Mouse (Mus musculus) myocyte (in vitro differentiated cells): ENCODE measurements around the gene Gm11562.

Experiments used
- CEBPB ChIP-seq: IDR thresholded peaks from 2 replicates; pipeline ENCODE4 v1.6.1; 2011; ENCODE audit warnings: mild to moderate bottlenecking, moderate library complexity; ENCODE audit not compliant: poor library complexity, insufficient read depth, severe bottlenecking
- MYOD1 ChIP-seq, 3 experiments: IDR thresholded peaks; one replicate each; pipeline ENCODE4 v1.6.1; 2011; ENCODE audit warnings: control low read depth in 2 of 3, low read depth in 2 of 3, mild to moderate bottlenecking in 2 of 3, moderate library complexity in 1 of 3; ENCODE audit not compliant: insufficient read length in 2 of 3, control insufficient read depth in 1 of 3
- MYOG ChIP-seq, 3 experiments: IDR thresholded peaks; one replicate each; pipeline ENCODE4 v1.6.1; 2011; ENCODE audit warnings: control low read depth in 2 of 3, low read depth in 2 of 3, mild to moderate bottlenecking in 2 of 3; ENCODE audit not compliant: insufficient read length in 2 of 3, control insufficient read depth in 1 of 3, insufficient read depth in 1 of 3
- POLR2A ChIP-seq: IDR thresholded peaks from one replicate; pipeline ENCODE4 v1.6.1; 2011; ENCODE audit warnings: low read depth, mild to moderate bottlenecking, control low read depth, moderate library complexity; ENCODE audit not compliant: insufficient read length
- POLR2AphosphoS2 ChIP-seq: IDR thresholded peaks from one replicate; pipeline ENCODE4 v1.6.1; 2011; ENCODE audit warnings: low read depth, control low read depth; ENCODE audit not compliant: insufficient read length
- REST ChIP-seq: IDR thresholded peaks from one replicate; pipeline ENCODE4 v1.6.1; 2011; ENCODE audit warnings: mild to moderate bottlenecking, control low read depth, moderate library complexity; ENCODE audit not compliant: insufficient read depth, insufficient read length
- USF1 ChIP-seq: IDR thresholded peaks from one replicate; pipeline ENCODE4 v1.6.1; 2011; ENCODE audit warnings: low read depth, mild to moderate bottlenecking, control low read depth, moderate library complexity

DNA sequence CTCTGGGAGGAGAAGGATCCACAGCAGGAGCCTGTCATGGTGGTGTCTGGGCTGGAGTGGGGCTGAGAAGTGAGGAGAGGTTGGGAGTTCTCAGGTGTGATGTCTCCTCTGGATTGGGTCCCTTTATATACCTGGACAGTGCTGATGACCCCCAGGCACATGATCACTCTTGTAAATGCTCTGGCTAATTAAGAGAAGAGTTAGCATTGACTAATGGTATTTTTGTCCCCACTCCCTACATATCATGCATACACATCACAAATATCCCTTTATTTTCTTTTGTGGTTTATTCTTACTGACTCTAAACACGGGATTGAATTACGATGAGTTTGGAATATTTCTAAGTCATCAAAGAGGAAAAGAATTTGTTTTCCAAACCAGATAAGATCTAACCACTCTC lies at the start of gene Gm11562:
- TF ChIP-seq MYOG (IDR thresholded peaks at IDR 0.05; ENCODE audit: control insufficient read depth in 1 of 3, insufficient read depth in 1 of 3, insufficient read length in 2 of 3, low read depth in 2 of 3), result no peak
- TF ChIP-seq POLR2A, result no peak
- TF ChIP-seq MYOD1 (IDR thresholded peaks at IDR 0.05; ENCODE audit: control insufficient read depth in 1 of 3, insufficient read length in 2 of 3, low read depth in 2 of 3), result no peak
- no peak for TF ChIP-seq CEBPB
- no peak for TF ChIP-seq USF1
- no peak for TF ChIP-seq POLR2AphosphoS2
- no peak for TF ChIP-seq REST
